Mouse (Mus musculus): Measurements from ENCODE around the gene Ptger2. TPM values are rescaled to one million over a fixed set of nuclear protein-coding genes. Genes with fewer than 3 reads are reported as not detected.
A peak's percentile ranks its signal among the peaks of the same experiment; 100 is the strongest.
"Not testable (repeated sequence)": the region's sequence is repeated elsewhere in the genome, so short reads cannot be mapped to it uniquely, and the experiment has no call there.

Gene Ptger2
- under 1 TPM; 0.37 to 0.42 TPM for total RNA-seq (2021)
- long read RNA-seq, experiment 1, result 0 reads
- long read RNA-seq, experiment 2, partial matches to known transcripts, result 0 of 2 reads
- long read RNA-seq, experiment 2, other reads (novel, unspliced or antisense), result 0 of 2 reads

GRCm38 (mm10) chr14:44987674-44988355 is at the start of gene Ptger2:
Gene Ptger2, plus strand, starts transcription at chr14:44988195.
- not testable (repeated sequence) for DNase-seq (ENCODE audit: low spot score in 2 of 2)

- DNase-seq (ENCODE audit: low spot score in 2 of 2), result no peak
Observed at GRCm38 (mm10) chr14:44960746-44961145, 27.2 kb upstream of the Ptger2 start.

- peak; percentile 80 to 84 for DNase-seq (ENCODE audit: low spot score in 2 of 2)
Observed at GRCm38 (mm10) chr14:44977278-44977677, 10.7 kb upstream of the Ptger2 start.

GRCm38 (mm10) chr14:44979887-44980286 is 8.1 kb upstream of the Ptger2 start:
- DNase-seq (ENCODE audit: low spot score in 2 of 2), result peak in 1 of 2 experiments; percentile 6

GRCm38 (mm10) chr14:44981490-44981889 is 6.5 kb upstream of the Ptger2 start:
- peak; percentile 24 to 43 for DNase-seq (ENCODE audit: low spot score in 2 of 2)

- DNase-seq (ENCODE audit: low spot score in 2 of 2), result no peak
Observed at GRCm38 (mm10) chr14:44984106-44984505, 3.9 kb upstream of the Ptger2 start.

- DNase-seq (ENCODE audit: low spot score in 2 of 2), result no peak
Observed at GRCm38 (mm10) chr14:44986248-44986647, 1.7 kb upstream of the Ptger2 start.

GRCm38 (mm10) chr14:44988456-44989016 is 541 bp downstream of the Ptger2 start:
- no peak for DNase-seq (ENCODE audit: low spot score in 2 of 2)

GRCm38 (mm10) chr14:44989017-44989721 is 1.2 kb downstream of the Ptger2 start:
- peak in 1 of 2 experiments; percentile 10 for DNase-seq (ENCODE audit: low spot score in 2 of 2)

- no peak for DNase-seq (ENCODE audit: low spot score in 2 of 2)
Observed at GRCm38 (mm10) chr14:44989751-44990150, 1.8 kb downstream of the Ptger2 start.

GRCm38 (mm10) chr14:44994337-44994736 is 6.3 kb downstream of the Ptger2 start:
- DNase-seq (ENCODE audit: low spot score in 2 of 2), result no peak

GRCm38 (mm10) chr14:45000086-45000769 is 12.2 kb downstream of the Ptger2 start:
- DNase-seq (ENCODE audit: low spot score in 2 of 2), result no peak

- DNase-seq (ENCODE audit: low spot score in 2 of 2), result no peak
Observed at GRCm38 (mm10) chr14:45005698-45006283, 17.8 kb downstream of the Ptger2 start.

- no peak for DNase-seq (ENCODE audit: low spot score in 2 of 2)
Observed at GRCm38 (mm10) chr14:45009242-45009641, 21.2 kb downstream of the Ptger2 start.

- no peak for DNase-seq (ENCODE audit: low spot score in 2 of 2)
Observed at GRCm38 (mm10) chr14:45011260-45011659, 23.3 kb downstream of the Ptger2 start.

- no peak for DNase-seq (ENCODE audit: low spot score in 2 of 2)
Observed at GRCm38 (mm10) chr14:45011671-45012070, 23.7 kb downstream of the Ptger2 start.

GRCm38 (mm10) chr14:45021551-45021950 is 33.6 kb downstream of the Ptger2 start:
- DNase-seq (ENCODE audit: low spot score in 2 of 2), result no peak

GRCm38 (mm10) chr14:45034293-45034692 is 46.3 kb downstream of the Ptger2 start:
- DNase-seq (ENCODE audit: low spot score in 2 of 2), result no peak

GRCm38 (mm10) chr14:45036579-45036978 is 48.6 kb downstream of the Ptger2 start:
- DNase-seq (ENCODE audit: low spot score in 2 of 2), result no peak

GRCm38 (mm10) chr14:45038052-45038451 is 50.1 kb downstream of the Ptger2 start:
- no peak for DNase-seq (ENCODE audit: low spot score in 2 of 2)

GRCm38 (mm10) chr14:45040851-45041475 is 53.0 kb downstream of the Ptger2 start:
- no peak for DNase-seq (ENCODE audit: low spot score in 2 of 2)
